Mouse (Mus musculus) thymus, postnatal 10 days (tissue): ENCODE data around the gene Wfikkn2.

Experiments used
- DNase-seq, 2 experiments: peaks; one replicate each; pipeline ENCODE4 v3.0.0; 2021; ENCODE audit warnings: low spot score in 2 of 2

Gene Wfikkn2

GRCm38 (mm10) chr11:94265134-94265785 is 19.5 kb upstream of the Wfikkn2 start:
- DNase-seq = no peak

DNA sequence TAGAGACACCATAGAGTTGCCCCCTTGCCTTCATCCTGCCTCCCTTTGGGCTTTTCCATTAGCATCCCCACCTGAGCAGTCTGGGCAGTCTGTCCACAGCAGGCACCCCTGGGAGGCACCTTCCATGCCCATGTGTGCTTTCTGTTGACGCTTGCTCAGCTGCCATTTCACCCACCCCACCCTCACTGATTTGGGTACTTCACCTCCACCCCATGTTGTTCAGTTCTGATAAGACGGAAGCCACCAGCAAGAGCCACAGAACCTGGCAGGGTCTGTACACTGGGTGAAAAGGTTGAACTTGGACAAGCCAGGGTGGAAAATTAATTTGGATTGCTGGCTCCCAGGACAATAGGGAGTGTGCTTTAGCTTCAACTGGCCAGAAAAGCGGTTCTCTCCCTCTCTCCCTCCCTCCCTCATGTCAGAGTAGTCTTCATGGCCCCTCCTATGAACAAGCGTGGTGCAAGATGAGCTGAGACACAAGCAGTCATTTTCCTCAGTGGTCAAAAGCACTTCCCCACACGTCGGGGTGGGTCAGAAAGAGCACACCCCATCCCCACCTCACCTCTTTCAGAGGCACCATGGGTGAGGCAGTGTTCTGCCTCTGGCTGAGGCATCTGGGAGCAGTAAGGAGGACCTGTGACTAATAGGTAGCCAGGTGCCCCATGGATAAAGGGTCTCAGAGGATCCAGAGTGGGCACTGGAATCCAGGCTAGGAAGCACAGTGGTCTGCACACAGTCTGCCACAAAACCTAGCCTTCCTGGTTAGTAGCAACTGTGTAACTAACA is 16.0 kb upstream of the Wfikkn2 start:
- no peak for DNase-seq

DNA sequence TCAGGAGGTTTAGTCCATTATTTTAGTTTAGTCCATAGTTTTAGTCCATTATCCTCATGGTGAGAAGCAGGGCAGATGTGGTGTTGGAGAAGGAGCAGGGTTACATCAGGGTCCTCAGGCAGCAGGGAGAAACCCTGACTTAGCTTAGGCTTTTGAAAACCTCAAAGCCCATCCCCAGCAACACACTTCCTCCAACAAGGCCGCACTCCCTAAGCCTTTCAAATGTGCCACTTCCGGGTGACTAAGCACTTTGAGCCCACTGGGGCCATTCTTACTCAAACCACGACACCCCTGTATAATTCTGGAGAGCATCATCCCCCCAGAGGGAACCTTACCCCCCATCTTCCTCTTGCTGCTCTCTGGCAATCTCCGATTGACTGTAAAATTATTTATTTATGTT is 14.0 kb upstream of the Wfikkn2 start:
- DNase-seq = no peak

- no peak for DNase-seq
Observed at GRCm38 (mm10) chr11:94257987-94258386, 12.2 kb upstream of the Wfikkn2 start.

DNA sequence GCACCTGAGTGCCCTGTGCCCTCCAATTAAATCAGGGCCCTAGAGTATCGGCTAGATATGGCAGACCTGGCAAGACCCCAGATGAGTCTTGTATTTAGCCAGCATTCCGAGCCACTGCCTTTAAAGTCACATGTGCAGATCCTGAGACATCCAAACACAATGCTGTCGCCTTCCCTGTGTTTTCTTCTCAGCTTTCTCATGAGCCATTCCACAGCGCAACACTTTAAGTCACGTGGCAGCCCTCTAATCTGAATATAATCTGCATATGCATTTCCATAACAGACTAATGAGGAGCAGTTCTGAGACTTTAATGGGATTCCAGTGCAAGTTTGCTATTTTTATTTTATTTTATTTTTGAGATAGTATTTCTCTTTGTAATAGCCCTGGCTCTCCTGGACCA is 9.9 kb upstream of the Wfikkn2 start:
- DNase-seq = no peak

- DNase-seq = no peak
Observed at GRCm38 (mm10) chr11:94253691-94254090, 7.9 kb upstream of the Wfikkn2 start.

- no peak for DNase-seq
Observed at GRCm38 (mm10) chr11:94253156-94253555, 7.4 kb upstream of the Wfikkn2 start.

- DNase-seq = no peak
Observed at GRCm38 (mm10) chr11:94246789-94247061, 920 bp upstream of the Wfikkn2 start.

GRCm38 (mm10) chr11:94244385-94244784 is 1.4 kb downstream of the Wfikkn2 start:
- no peak for DNase-seq

- DNase-seq = no peak
Observed at GRCm38 (mm10) chr11:94243422-94244180, 2.2 kb downstream of the Wfikkn2 start.

GRCm38 (mm10) chr11:94242760-94243421 is 2.9 kb downstream of the Wfikkn2 start:
- DNase-seq = no peak

DNA sequence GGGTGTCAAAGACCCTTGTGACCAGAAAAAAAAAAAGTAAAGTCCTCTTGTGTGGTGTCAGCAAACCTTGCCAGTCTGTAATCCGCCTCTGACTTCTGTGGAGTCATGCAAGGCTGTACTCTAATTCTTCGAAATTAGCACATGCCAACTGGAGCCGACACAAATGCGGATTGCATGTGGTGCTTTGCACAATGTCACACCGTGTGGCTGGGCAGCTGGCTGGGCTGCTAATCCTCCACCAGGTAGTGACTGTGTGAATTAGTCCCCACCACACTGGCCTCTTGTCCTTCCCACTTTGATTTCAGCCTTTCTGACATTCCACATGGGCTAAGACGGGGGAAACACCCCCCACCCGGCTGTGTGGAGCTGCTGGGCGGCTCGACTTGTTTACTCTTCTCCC is 6.1 kb downstream of the Wfikkn2 start:
- DNase-seq = no peak

GRCm38 (mm10) chr11:94238786-94239185 is 7.0 kb downstream of the Wfikkn2 start:
- no peak for DNase-seq

- DNase-seq = peak; percentile 39 to 63
Observed at GRCm38 (mm10) chr11:94236074-94236473, 9.7 kb downstream of the Wfikkn2 start.

DNA sequence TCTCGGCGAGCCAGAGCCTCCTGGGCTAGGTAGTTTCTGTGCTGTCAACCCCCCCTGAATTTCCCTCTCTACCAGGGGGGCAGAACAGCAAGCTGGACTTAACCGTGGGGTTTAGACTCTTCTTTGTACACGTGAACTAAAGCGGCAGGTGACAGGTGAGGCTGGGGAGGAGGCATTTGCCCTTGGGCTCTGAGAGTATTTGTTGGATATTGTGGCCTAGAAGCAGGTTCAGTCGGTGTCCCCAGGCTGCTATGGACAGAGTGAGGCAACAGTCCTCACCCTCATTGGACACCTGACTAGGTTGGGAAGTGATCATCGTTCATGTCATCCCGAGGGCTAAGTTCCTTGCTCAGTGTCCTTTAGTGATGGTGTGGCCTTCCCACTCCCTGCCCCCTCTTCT is 10.9 kb downstream of the Wfikkn2 start:
- no peak for DNase-seq

GRCm38 (mm10) chr11:94234380-94234779 is 11.4 kb downstream of the Wfikkn2 start:
- no peak for DNase-seq

- DNase-seq = no peak
Observed at GRCm38 (mm10) chr11:94233405-94233804, 12.4 kb downstream of the Wfikkn2 start.

GRCm38 (mm10) chr11:94231821-94232552 is 13.8 kb downstream of the Wfikkn2 start:
- DNase-seq = no peak

DNA sequence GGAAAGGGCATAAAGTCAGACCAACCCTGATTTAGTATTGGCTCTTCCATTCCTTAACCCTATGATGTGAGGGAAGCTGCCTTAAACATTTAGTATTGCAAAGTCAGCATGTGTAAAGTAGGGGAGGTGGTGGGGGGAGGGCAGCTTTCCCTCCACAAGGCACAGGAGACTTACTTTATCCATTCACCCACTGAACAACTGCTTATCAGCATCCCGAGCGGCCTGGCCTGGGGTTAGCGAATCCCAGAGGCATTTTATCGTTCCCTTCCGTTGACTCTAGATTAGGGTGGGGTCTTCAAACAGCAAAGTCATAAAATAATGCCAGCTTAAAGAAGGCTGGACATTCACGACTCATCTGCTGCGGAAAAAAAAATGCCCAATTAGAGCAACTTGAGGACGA is 15.6 kb downstream of the Wfikkn2 start:
- no peak for DNase-seq

- no peak for DNase-seq
Observed at GRCm38 (mm10) chr11:94229207-94229960, 16.4 kb downstream of the Wfikkn2 start.

GRCm38 (mm10) chr11:94228416-94228815 is 17.4 kb downstream of the Wfikkn2 start:
- DNase-seq = no peak
